Mouse (Mus musculus) spleen, postnatal 14 days (tissue): Measurements from ENCODE around the gene Alad.

Experiments
- DNase-seq, 2 experiments: peaks; one replicate each; pipeline ENCODE4 v3.0.0; 2021 to 2022; ENCODE audit warnings: low spot score in 2 of 2

Gene Alad

DNA sequence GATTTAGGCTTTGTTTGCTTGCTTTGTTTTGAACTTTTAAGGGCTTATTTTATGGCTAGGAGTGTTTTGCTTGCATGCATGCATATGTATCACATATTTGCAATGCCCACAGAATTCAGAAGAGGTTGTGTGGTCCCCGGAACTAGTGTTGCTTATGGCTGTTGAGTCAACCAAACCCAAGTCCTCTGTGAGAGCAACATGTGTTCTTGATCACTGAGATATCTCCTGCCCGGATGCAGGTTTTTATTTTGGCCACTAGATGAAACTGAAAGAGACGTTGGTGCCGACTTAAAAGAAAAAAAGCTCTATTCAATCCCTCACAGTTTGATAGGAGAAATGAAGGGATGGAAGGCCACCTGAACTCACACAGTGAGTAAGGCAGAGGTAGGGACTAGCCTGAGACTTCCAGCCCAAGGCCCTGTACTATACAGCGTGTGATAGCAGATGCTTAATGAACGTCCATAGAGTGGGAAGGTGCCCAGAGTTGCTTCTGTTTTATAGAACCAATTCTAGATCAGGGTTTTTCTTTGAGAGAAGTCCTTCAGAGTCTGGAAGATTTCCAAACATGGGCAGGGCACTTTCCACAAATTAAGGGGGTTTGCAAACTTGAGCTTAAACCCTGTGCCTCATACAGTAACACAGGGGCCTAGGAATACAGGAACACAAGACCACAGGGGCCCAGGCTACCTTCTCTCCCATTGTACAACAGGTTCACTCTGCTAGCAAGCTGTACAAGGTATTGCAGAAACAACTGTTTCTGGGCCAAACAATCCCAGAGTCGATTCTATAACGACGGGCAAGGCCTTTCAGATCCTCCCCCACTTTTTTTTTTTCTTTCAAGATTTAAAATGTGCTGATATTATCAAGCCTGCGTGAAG, 1.9 kb downstream of the Alad start:
- no peak for DNase-seq

DNA sequence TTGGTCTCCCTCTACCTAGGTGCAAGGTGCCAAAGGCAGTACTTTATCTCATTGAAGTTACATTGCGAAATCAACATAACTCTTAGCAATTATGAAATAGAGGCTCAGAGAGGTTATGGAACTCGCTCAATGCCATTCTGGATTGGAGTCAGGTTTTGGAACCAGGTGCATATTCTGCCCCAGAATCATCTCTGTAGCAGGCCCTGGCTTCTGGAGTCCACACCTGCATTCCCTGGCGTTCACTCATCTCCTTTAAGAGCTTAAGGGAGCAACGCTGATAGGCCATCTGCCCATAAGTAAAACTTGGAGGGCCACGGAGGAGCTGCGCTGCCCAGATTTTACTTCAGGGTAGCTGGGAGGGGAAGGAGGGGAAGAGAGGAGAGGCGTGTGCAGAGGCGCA, 2.7 kb downstream of the Alad start:
- DNase-seq, result no peak

DNA sequence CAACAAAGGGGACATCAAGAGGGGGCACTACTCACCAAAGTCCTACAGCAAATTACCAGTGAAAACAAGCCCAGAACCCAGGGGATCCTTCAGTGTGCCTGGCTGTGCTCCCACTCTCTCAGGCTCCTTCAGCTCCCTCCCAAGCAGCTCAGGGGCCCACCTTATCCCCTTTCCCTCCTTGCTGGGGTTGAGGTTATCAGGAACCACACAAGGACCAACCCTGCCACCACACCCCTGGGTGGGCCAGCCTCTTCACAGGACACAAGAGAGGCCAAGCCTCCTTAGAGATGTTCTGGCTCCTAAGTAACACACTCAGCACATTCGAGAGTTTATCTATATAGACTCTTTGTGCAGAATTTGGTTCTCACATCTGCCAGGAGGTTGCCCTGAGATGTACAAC, 3.1 kb downstream of the Alad start:
- peak; percentile 58 to 59 for DNase-seq

DNA sequence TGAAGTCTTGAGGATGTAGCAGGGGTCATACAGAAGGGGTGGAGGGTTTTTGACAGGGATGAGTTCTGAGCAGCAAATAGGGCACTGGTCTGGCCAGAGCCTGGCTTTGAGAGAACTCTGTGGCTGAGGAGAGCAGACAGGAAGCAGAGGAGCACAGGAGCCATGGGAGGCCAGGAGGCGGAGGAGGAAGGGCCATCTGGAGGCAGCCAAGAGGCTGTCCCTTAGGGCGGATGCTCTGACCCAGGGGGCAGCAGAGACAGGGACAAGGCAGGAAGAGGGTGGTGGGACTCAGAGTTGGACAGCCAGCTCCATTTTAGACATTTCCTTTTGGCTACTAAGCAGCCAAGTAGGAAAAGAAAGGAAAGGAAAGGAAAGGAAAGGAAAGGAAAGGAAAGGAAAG, 3.6 kb downstream of the Alad start:
- DNase-seq, result no peak

DNA sequence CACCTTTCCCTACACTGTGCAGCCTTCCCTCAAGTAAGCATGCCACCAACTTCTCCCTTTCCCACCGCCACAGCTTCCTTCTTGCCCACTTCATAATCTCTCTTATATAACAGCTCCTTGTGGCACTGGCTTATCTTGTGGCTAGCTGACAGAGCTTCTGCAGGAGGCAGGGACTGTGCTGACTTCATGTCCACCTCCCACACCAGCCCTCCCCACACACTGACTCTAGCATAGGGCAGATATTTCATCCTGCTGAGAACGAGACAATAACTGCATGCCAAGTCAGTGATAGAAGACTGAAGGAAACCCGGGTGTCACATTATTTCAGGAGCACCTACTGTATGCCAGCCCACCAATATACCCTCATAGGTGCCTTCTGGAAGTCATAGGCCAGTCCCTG, 4.2 kb downstream of the Alad start:
- DNase-seq, result no peak

DNA sequence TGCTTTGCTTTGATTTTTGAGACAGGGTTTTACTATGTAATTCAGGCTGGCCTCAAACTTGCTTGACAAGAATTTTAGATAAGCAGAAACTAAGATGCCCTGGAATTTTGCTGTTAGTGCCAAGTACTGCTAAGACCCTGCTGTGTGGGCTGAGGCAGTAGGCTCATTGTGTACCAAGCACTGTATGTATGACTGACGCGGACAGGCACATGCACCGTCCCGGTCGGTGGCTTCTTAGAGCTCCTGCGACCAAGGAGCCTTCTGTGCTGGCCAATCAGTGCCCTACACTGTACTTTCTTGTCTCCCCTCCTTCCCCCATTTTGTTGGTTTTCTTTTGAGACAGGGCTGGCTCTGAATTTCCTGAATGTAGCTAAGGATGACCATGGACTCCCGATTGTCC, 4.7 kb downstream of the Alad start:
- no peak for DNase-seq

DNA sequence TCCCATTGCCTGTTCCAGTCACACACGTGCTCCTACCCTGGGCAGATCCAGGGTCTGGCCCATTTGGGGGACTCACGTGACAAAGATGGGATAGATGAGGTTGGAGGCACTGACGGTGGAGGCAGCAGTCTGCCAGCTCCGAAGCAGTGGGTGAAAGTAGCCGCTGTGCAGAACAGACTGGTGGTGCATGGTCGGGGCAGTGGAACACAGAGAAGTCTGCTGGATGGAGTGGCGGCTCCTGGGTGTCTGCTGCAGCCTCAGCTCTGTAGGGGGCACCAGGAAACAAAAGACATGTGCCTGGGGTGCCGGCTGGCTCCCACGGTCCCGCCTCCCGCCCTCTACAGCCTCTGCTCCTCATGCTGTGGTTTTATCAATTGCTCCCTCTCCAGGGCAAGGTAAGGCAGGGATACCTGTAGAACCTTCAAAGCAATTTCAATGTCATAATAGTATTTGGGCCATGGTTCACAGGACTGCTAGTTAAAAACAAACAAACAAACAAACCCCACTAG, 5.7 kb downstream of the Alad start:
- DNase-seq, result no peak

DNA sequence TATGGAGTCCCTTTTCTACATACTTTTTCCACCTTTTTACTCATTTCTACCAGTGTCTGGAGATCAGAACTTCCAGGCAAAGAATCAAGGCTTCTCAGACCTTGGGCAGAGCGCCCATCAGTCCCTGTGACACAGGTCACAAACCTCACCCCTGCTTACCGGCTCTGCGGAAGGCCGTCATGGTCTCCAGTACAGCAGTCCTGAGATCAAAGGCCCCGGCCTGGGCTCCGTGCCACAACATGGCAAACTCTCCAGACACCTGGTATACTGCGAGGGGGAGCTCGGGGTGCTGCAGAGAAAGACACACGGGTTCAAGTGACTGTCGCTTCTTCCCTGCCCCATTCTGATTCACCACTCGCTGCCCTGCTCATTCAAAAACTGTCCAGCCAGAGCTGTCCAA, 9.8 kb downstream of the Alad start:
- no peak for DNase-seq

DNA sequence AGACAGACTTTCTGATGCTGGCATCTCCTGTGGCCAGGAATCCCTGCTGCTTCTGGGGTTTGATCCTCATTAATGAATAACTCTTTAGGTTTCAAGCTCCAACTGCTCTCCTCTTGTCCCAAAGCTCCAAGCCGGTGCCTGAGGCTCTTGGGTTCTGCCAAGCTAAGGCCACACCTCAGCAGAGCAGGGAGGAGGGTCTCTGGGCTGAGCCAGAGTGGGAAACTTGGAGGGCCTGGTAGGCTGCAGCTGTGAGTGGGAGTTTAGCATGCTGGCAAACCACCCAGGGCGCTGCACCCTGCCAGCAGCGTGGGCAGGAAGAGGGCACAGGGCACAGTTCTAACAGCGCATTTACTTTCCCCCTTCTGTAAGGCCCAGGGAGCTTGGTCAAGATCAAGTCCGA, 10.9 kb downstream of the Alad start:
- no peak for DNase-seq

DNA sequence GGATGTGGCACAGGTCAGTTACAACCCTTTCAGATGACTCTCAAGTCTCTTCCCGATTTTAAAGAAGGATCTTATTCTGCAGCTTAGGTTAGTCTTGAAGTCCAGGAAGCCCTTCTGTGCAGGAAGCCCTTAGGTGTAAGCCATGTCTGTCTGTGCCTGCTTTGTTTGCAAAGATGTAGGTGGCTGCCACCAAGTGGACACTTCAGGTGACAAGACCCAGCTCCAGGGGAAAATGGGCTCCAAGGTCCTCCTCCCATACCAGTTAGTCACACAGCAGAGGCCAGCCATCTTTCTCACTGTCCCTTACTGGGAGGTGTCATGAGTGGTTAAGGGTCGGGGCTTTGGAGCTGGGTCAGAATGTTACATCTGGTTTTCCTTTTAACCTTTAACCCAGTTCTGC, 12.9 kb downstream of the Alad start:
- DNase-seq, result no peak

DNA sequence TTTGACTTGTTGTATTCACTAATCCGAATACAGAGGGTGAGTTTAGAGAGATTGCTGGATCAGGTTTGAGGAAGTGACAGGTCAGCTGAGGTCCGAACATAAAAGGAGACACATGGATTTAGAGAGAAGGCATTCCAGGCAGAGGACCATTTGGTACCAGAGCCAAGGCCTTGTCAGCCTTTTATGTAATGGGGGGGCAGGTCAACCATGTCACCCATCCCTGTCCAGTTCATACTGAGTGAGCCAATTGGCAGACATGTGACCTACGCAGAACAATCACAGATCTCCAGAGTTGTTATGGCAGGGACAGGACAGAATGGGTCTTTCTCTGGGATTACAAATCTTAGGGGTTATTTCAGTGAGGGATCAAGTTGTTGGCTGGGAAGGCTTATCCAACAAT, 13.7 kb downstream of the Alad start:
- no peak for DNase-seq

DNA sequence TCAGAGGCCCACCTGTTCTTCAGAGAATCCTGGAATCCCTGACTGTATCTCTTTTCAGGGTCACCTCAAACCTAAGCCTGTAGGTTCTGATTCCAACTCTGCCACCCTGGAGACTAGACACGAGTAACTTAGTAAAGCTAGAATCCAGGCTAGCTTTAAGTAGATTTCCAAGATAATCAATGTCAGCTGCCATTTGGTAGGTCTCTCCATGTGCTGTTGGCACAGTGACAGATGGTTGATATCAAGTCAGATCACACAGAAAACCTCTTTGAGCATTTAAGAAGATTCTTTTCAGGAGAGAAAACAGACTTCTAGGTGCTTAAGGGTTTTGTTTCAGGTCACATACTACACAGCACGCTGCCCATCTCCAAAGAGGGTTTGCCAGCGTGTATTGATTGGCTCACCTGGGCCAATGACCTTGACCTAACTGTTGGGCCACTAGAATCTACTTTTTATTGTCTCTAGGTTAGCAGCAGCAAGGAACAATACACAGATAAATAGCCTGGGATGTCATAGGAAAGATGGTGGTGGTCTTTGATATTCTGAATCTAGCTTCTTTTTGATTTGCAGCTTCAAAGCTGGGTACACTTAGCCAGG, 16.2 kb downstream of the Alad start, which contains the start of gene Hdhd3:
TSS of gene Hdhd3 (minus strand) at position 94 of the 597 bp plus-strand sequence.
- DNase-seq, result no peak

DNA sequence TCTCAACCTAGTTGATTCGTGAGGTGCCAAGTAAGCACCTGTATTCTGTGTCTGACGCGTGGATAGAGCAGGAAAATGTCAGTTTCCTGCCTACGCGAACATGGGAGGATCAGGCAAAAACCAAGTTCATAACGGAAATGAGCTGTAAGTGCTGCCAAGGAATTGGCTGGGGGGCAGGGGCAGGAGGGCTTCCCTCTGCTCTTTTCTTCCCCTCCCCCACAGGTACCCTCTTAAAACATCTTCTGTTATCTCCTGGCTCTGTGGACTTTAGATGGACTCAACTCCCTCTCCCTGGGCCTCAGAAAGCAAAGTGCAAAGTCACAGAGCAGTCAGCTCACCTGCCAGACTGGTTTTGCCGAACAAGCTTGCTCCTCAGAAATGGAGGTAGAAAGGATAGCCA, 16.7 kb downstream of the Alad start:
- no peak for DNase-seq

DNA sequence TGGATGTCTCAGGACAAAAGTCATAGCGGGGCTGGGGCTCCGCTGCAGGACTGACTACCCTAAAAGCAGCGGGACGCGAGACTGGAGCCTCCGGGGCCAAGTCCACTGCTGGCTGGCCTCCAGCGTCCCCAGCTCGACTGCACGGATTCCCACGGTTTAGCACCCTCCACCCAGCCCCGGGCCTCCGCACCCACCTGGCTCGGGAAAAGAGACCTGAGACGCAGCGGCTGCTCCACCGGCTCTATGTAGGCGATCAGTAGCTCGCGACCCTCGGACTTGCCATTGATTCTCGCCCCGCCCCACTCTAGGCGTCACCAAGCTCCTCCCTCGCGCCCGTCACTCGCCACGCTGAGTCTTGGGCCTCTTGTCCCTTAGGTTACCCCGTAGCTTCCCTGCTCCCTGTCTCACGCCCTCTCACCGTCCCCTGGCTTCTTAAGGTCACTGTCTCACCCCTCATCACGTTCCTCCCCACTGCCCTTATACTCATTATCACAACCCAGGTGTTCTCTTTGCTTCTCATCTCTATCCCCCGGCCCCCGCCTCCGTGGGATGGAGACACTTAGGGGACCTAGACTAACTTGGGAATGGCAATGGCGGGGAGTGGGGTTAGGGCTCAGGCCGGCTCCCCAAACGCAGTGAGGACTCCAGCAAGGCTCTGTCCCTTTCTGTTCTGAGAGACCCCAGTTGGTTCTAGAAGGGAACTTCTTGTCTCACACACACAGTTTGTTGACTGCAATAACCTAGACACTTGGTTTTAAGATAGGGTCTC, 17.6 kb downstream of the Alad start:
- peak; percentile 72 to 78 for DNase-seq

DNA sequence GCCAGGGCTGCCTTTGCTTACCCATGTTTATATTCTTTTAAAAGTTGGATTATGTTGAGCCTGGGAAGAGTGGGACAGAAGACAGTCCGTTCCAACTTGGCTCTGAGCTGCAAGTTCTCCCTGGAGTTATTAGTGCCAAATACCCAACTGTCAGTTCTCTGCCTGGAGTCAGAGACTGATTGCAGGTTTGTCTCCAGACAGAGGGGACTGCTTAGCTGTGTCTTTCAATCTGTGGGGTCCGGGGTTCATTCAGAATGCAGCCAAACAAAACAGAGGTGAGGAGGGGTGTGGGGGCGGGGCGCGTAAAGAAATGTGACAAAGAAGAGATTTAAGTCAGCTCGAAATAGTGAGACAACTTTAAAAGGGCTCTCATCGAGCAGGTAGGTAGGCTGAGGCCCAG, 18.2 kb downstream of the Alad start:
- no peak for DNase-seq

DNA sequence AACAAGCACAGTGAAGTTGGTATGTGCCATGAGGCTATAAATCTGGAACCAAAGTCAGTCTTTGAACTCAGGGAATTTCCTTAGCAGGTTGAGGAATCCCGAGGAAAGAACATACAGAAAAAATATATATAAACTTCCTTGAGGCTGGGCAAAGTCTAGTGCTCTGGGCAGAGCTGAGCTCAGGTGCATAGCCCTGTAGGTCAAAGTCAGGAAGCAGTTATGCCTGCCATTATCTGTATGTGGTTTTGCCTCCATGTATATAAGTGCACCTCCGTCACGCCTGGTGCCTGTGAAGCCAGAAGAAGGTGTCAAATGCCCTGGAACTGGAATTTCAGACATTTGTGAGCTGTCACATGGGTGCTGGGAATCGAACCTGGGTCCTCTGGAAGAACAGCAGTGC, 18.9 kb downstream of the Alad start:
- no peak for DNase-seq

DNA sequence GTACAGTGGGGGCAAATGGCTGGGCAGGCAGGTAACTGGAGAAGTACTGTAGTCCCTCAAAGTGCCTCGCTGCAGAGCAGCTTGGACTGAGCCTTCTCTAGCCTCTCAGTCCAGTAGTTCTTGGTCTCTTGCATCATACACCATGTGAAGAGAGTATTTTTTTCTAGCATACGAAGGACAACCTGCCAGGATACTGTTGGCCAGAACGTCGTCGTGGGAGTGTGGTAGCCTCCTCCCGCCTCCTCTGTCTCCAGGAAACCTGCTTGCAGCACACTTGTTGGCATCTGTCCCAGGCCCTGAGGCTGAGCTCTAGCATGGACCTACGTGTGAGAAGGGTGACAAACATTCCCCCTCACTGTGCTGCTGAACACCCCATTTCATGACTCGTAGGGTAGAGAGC, 22.9 kb downstream of the Alad start:
- no peak for DNase-seq

DNA sequence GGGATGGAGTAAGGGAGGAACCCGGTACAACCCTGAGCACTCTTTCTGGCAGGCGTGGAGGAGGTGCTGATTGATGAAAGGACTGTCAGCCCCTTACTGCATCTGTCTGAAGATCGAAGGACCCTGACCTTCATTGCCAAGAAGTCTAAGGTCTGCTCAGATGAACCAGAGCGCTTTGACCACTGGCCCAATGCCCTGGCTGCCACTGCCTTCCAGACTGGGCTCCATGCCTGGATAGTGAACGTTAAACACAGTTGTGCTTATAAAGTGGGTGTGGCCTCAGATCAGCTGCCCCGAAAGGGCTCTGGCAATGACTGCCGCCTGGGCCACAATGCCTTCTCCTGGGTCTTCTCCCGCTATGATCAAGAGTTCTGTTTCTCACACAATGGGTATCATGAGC, 23.8 kb downstream of the Alad start:
- DNase-seq, result no peak

DNA sequence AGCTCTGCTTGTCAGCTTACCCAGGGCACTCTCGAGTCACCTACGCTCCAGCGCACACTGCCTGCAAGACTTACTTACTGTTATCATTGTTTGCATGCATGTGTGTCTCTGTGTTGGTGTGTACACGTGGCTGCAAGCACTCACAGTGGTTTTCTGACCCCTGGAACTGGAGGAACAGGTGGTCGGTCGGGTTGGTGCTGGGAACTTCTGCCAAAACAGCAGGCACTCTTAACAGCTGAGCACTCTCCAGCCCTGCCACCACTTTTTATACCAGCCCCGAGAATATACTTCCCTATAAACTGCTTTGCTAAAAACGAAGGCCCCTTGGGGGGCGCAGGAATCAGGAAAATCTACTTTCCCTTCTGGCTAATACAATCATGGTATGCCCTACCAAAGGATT, 25.5 kb downstream of the Alad start:
- no peak for DNase-seq

DNA sequence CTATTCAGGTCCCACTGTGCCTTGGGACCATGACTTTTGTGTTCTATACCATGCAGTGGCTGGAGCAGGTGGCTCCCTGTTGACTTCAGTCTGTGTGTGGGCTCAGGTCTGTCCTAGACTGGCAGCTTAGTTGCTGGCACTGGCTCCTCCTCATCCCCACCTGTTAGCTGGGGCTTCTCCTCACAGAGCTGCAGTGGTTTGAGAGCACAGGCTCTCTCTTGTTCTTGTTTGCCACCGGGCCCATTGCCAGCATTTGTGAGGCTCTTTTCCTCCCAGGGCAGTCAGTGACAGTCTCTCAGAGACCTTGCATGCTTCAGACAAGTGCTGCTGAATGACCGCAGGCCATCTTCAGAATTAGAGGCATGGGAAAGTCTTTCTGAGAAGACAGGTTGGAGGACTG, 27.0 kb downstream of the Alad start:
- DNase-seq, result no peak

DNA sequence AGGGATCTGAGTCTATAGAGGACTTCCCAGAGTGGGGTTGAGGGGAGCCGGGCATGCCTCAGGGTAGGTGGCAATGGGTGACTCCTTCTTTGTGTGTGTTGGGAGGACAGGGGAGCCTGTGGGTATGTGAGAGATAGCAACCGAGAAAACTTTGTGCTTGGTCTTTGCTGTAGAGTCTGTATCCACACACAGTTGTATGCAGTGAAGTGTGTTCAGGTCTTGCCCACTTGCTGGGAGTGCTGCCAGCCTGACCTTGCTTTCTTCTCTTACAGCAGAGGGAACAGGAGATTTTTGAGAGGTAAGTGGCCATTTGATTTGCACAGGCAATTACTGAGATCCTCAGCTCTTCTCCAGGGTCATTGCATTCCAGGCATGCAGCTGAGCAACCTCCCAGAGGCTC, 31.8 kb downstream of the Alad start:
- no peak for DNase-seq

DNA sequence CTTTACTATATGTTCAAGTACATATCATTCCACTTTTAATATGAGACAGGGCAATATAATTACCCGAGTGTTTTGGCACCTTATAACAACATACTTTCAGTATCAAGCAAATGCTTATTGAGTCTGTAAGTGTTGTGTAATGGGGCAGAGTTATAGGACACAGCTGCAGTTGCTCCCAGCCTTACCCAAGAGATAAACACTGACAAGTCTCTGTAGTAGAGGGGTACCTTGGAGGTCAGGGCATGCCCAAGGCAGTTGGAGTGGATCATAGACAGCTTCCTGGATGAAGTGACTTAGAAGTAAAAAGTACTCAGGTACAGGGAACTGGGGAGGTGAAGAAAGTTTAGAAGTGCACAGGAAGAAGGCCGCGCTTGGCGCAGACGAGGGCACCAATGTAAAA, 32.5 kb downstream of the Alad start:
- no peak for DNase-seq
